Mouse (Mus musculus): ENCODE measurements around the gene Zfyve16. TPM values are rescaled to one million over a fixed set of nuclear protein-coding genes. Genes with fewer than 3 reads are reported as not detected.
A peak's percentile ranks its signal among the peaks of the same experiment; 100 is the strongest.

Zfyve16 gene
- 10 to 100 TPM; 24.1 to 25.4 TPM for total RNA-seq (2021)
- long read RNA-seq, experiment 1, full-length matches to known transcripts = 10 of 12 reads
- long read RNA-seq, experiment 1, partial matches to known transcripts = 1 of 12 reads
- long read RNA-seq, experiment 1, other reads (novel, unspliced or antisense) = 1 of 12 reads
- long read RNA-seq, experiment 2, full-length matches to known transcripts = 8 of 16 reads
- long read RNA-seq, experiment 2, partial matches to known transcripts = 6 of 16 reads
- long read RNA-seq, experiment 2, other reads (novel, unspliced or antisense) = 2 of 16 reads

GRCm38 (mm10) chr13:92530721-92531211 lies at the start of gene Zfyve16:
Gene Zfyve16, minus strand, starts transcription at chr13:92530868.
- DNase-seq (ENCODE audit: low spot score in 2 of 2) = peak; percentile 99

DNA sequence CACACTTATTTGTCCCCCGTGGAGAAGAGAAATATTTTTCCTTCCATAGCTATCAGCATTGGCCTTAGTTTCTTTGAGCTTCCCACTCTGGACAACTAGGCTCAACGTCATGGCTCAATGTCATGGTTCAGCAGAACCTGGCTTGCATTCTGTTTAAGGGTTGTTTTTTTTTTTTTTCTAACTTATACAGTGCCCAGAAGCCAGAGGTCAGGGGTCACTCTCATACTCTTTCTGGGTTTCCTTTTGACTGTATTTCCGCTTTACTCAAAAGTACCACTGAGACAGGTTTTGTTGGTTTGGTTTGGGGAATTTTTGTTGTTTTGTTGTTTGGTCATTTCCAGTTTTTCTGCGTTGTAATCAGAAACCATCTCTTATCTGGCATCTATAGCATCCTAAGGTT lies 47.5 kb upstream of the Zfyve16 start:
- no peak for DNase-seq (ENCODE audit: low spot score in 2 of 2)

GRCm38 (mm10) chr13:92576688-92577087 lies 46.0 kb upstream of the Zfyve16 start:
- no peak for DNase-seq (ENCODE audit: low spot score in 2 of 2)

GRCm38 (mm10) chr13:92576072-92576471 lies 45.4 kb upstream of the Zfyve16 start, which contains the start of gene Spz1:
Gene Spz1, minus strand, starts transcription at chr13:92576172.
- no peak for DNase-seq (ENCODE audit: low spot score in 2 of 2)

DNA sequence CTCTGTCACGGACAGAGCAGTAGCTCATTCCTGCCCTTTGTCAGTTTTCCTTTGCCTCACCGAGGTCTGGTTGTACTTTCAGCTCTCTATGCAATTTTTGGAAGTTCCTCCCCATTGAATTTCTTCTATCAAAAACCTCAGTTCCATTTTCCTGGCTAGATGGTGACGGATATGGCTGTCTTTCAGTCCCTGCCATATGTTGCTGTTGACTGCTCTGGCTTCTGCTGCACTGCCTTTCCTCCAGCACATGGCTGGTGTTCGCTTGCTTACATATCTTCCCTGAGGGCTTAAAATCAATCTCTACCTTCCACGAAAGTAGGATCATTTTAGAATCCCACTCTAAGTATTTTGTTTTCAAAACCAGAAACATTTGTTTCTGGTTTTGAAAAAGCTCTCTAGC lies 28.8 kb upstream of the Zfyve16 start:
- no peak for DNase-seq (ENCODE audit: low spot score in 2 of 2)

DNA sequence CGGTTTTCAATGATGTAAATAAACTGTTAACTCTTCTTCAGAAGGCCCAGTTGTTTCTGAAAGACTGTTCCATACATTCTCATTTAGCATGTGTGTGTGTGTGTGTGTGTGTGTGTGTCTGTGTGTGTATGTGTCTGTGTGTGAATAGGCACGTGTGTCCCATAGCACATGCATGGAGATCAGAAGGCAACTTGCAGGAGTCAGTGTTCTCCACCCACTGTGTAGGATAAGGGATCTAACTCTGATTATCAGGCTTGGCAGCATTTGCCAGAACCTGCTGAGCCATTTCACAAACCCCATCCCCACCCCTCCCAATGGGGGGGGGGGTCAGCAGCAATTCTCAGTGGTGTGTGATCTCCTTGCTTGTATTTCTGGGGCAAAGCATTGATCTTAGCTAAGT lies 26.6 kb upstream of the Zfyve16 start:
- no peak for DNase-seq (ENCODE audit: low spot score in 2 of 2)

DNA sequence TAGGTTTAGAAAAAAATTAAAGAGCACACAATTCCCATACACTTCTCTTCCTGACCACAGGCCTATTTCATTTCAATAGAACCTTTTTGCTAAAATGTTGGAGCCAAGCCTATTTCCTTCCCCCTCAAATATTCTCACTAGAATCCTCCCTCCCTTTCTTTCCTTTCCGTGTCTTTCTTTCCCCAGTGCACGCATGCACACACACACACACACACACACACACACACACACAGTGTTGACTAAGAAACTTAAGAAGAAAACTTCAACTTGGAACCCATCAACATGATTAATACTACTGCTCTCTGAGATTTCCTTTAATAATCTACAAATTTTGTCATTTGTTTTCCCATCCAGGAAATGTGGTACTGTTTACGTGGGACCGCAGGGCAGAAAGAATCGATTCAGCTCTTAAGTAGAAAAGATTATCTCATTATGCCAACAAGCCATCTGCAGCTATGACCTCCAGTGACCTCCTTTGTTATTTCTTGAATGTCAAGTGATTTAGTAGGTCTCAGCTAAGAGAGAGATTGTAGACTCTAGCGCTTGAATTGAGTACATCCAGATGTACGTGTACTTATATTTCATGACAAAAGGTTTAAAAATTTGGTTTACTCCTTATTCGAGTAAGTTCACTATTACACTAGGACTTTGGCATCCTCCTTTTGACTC lies 25.9 kb upstream of the Zfyve16 start:
- DNase-seq (ENCODE audit: low spot score in 2 of 2) = no peak

GRCm38 (mm10) chr13:92547093-92547492 lies 16.4 kb upstream of the Zfyve16 start:
- DNase-seq (ENCODE audit: low spot score in 2 of 2) = no peak

- DNase-seq (ENCODE audit: low spot score in 2 of 2) = no peak
These were observed 10.3 kb upstream of the Zfyve16 start for GRCm38 (mm10) chr13:92540997-92541396.

GRCm38 (mm10) chr13:92539126-92539525 lies 8.5 kb upstream of the Zfyve16 start:
- no peak for DNase-seq (ENCODE audit: low spot score in 2 of 2)

- no peak for DNase-seq (ENCODE audit: low spot score in 2 of 2)
These were observed 3.1 kb upstream of the Zfyve16 start for GRCm38 (mm10) chr13:92533801-92534200.

GRCm38 (mm10) chr13:92532216-92532615 lies 1.5 kb upstream of the Zfyve16 start:
- no peak for DNase-seq (ENCODE audit: low spot score in 2 of 2)

GRCm38 (mm10) chr13:92531237-92531636 lies 569 bp upstream of the Zfyve16 start:
- no peak for DNase-seq (ENCODE audit: low spot score in 2 of 2)

DNA sequence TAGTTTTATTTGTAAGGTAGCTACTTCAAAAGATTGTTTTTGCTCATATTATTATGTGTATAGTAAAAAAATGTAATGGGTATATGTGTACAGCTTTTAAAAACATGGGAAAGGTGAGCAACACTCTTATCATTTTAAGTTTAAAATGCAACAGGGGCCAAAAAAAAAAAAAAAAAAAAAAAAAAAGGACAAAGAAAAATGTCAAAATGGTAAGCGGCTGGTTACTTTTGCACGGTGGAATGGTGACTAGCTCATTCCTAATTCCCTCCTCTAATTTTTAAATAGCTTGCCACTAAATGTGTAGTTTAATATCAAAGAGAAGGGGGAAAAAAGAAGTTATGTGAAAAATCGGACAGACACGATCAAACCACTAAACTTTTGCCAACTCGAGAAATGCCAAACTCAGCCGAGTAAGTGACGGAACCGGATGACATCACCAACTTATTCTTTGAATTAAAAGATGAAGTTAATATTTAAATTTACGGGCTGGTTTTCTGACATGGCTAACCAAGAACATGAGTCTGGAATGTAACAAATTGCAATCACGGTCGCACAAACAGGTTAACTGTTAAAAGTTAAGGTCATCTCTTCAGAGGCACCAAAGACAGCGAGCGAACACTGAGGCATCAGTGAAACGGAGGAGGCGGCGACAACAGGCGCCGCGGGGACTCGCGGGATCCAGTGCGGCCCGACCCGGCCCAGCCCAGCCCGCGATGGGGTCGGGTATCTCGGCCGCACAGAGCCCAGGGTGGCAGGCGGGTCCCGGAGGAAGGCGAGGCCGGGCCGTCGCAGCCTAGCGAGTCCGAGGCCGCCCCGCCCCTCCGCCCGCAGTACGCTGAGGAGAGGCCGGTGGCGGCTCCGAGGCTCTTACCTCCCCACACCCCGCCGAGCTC lies 594 bp downstream of the Zfyve16 start:
- DNase-seq (ENCODE audit: low spot score in 2 of 2) = no peak

GRCm38 (mm10) chr13:92523178-92523813 lies 7.4 kb downstream of the Zfyve16 start:
- no peak for DNase-seq (ENCODE audit: low spot score in 2 of 2)

- peak in 1 of 2 experiments; percentile 19 for DNase-seq (ENCODE audit: low spot score in 2 of 2)
These were observed 25.8 kb downstream of the Zfyve16 start for GRCm38 (mm10) chr13:92504871-92505270.

DNA sequence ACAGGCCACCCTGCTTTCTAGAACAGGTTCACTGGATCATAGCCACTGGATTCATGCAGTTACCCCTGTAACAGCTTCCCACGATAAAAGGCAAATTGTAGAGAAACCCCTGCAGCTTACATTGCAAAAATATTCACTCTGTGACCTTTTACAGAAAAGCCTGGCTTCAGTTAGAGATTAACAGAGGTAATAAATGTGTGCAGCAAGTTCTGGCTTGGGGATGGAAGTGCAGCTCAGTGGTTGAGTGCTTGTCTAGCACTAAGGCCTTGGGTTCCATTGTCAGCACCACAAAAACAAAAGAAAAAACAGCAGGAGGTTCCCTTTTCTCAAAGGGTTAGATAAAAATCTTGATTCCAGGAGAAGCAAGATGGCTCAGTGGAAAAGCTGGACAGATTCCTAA lies 38.7 kb downstream of the Zfyve16 start:
- DNase-seq (ENCODE audit: low spot score in 2 of 2) = no peak

DNA sequence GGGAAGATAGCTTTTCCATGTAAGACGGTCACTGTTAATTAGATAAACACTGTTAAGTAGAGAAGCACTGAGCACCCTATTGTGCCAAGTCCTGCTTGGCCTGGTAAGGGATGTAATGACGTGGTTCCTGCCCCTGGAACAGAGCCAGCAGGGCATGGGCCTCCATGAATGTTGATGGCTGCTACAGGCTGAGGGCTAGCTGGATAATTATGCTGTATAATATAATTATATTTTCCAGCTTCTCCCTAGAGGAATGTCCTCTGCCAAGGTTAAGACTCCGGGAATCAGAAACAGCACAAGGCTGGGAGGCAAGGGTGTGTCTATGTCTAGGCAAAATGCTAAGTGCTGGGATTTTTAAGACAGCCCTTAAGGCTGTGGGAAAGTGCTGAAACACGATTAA lies 39.9 kb downstream of the Zfyve16 start:
- no peak for DNase-seq (ENCODE audit: low spot score in 2 of 2)

- peak; percentile 79 to 83 for DNase-seq (ENCODE audit: low spot score in 2 of 2)
These were observed 46.7 kb downstream of the Zfyve16 start, which contains the start of gene Fam151b for GRCm38 (mm10) chr13:92483852-92484463. Gene Fam151b, minus strand, starts transcription at chr13:92484015.

DNA sequence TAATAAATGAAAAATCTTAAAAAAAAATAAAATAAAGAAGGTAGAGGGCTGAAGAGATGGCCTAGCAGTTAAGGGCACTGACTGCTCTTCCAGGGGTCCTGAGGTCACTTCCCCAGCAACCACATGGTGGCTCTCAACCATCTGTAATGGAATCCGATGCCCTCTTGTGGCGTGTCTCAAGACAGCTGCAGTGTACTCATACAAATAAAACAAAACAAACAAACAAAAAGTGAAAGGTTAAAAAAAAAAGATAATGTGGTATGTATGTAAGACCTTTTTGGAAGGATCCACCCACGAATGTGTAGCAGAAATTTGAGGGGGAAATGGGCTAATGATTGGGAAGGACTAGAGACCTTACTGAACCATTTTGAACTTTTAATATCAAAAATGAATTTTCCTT lies 47.3 kb downstream of the Zfyve16 start:
- DNase-seq (ENCODE audit: low spot score in 2 of 2) = peak; percentile 14 to 25
